In the genomic region with DNA sequence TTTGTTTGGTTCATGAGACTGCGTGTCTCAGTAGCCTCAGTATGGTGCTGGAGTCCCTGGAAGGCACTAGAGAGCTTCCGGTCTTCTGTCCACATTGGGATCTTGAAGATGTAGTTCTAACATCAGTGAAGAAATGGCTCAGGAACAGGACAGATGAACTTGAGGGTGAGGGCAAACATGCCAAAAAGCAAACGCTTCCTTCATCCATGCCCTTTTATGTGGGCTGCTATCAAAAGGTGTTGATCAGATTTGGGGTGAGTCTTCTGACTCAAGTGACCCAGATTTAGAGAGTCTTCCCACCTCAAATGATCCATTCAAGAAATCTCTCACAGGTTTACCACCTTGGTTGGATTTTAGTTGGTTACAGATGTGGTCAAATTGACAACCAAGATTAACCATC, we compare ENCODE assay signal across 18 mouse cellular contexts.
"Had no signal": no experiment of that assay in that cellular context is flagged by ENCODE, and none has a peak within 500 bp of the region (broad histone marks: within the 10 kb centered on the region; RNA-seq: fewer than 3 reads in every experiment).

No protein-coding gene starts in this region.

- ATAC-seq: liver, postnatal 0 days; lung, postnatal 0 days; midbrain, embryonic 15.5 days had no signal

- H3K27me3 ChIP-seq: limb, embryonic 12.5 days; limb, embryonic 15.5 days; midbrain, embryonic 15.5 days had no signal

- H3K4me3 ChIP-seq: limb, embryonic 12.5 days; limb, embryonic 15.5 days; midbrain, embryonic 12.5 days; midbrain, embryonic 15.5 days; myocyte had no signal

- H3K27ac ChIP-seq: limb, embryonic 12.5 days; limb, embryonic 15.5 days; liver, embryonic 14.5 days; macrophage; midbrain, embryonic 12.5 days; midbrain, embryonic 15.5 days had no signal

- H3K4me1 ChIP-seq: midbrain, embryonic 15.5 days had no signal

- H3K9ac ChIP-seq: limb, embryonic 12.5 days; limb, embryonic 15.5 days; liver, embryonic 14.5 days; liver, postnatal 0 days; lung, embryonic 14.5 days; midbrain, embryonic 12.5 days; midbrain, embryonic 15.5 days had no signal

- DNase-seq: kidney, adult 18-20 months; kidney, adult 9 months; kidney, postnatal 14 days; kidney, postnatal 4 days; left cerebral cortex, postnatal 4 days; liver, postnatal 0 days; lung, embryonic 14.5 days; right cerebral cortex, postnatal 4 days; thymus, adult 18-20 months had no signal

- H3K9me3 ChIP-seq: limb, embryonic 12.5 days; limb, embryonic 15.5 days; midbrain, embryonic 12.5 days; midbrain, embryonic 15.5 days had no signal

- H3K36me3 ChIP-seq: limb, embryonic 12.5 days; limb, embryonic 15.5 days; midbrain, embryonic 12.5 days; midbrain, embryonic 15.5 days had no signal

- H3K4me2 ChIP-seq: limb, embryonic 12.5 days; limb, embryonic 15.5 days; liver, embryonic 11.5 days; lung, embryonic 14.5 days; midbrain, embryonic 12.5 days; midbrain, embryonic 15.5 days had no signal
